Mouse (Mus musculus) midbrain, embryonic 15.5 days (tissue): ENCODE results near the gene Plekhf1. TPM values are rescaled to one million over a fixed set of nuclear protein-coding genes. Genes with fewer than 3 reads are reported as not detected.

Experiments
- ATAC-seq: fragments of 200-750 bp; cut with Nextera tagmentation; replicated peaks from 2 replicates; pipeline ENCODE4 v1.8.0; 2017; ENCODE audit warnings: moderate TSS enrichment
- H3K27ac ChIP-seq: fragments of 300-500 bp; sonication (generic); 2 replicates; pipeline ENCODE4 v1.5.1; 2015; ENCODE audit warnings: mild to moderate bottlenecking, inconsistent platforms
- H3K27me3 ChIP-seq: fragments of 300-500 bp; sonication (generic); replicated peaks from 2 replicates; pipeline ENCODE4 v1.6.1; 2015; ENCODE audit warnings: inconsistent platforms
- H3K36me3 ChIP-seq: fragments of 300-500 bp; sonication (generic); replicated peaks from 2 replicates; pipeline ENCODE4 v1.6.1; 2015; ENCODE audit warnings: inconsistent platforms
- H3K4me1 ChIP-seq: fragments of 300-500 bp; sonication (generic); 2 replicates; pipeline ENCODE4 v1.6.1; 2015; ENCODE audit warnings: inconsistent platforms
- H3K4me2 ChIP-seq: fragments of 300-500 bp; sonication (generic); 2 replicates; pipeline ENCODE4 v1.6.1; 2015; ENCODE audit warnings: inconsistent platforms, mild to moderate bottlenecking, moderate library complexity
- H3K4me3 ChIP-seq: fragments of 300-500 bp; sonication (generic); 2 replicates; pipeline ENCODE4 v1.5.1; 2015; ENCODE audit warnings: mild to moderate bottlenecking, inconsistent platforms
- H3K9ac ChIP-seq: fragments of 300-500 bp; sonication (generic); 2 replicates; pipeline ENCODE4 v1.6.1; 2015; ENCODE audit warnings: mild to moderate bottlenecking, inconsistent platforms
- H3K9me3 ChIP-seq: fragments of 300-500 bp; sonication (generic); 2 replicates; pipeline ENCODE4 v1.6.1; 2016; ENCODE audit warnings: inconsistent platforms
- WGBS: fragments of 180-500 bp; shearing (Covaris S2); methylation state at CpG from one replicate; pipeline ENCODE4 v1.1.7; 2015; ENCODE audit warnings: mixed read lengths; 5-methylcytosine and 5-hydroxymethylcytosine counted together
- polyA plus RNA-seq: library from polyadenylated mRNA; unstranded; fragments of >200 nt; fragmentation: Nextera tagmentation; extraction: Ambion mirVana; gene quantifications from 2 replicates; pipeline ENCODE4 v1.2.1, GENCODE M21; 2015

The Plekhf1 gene
- polyA plus RNA-seq, 1 experiment from 2014 or later: 0.48 TPM

DNA sequence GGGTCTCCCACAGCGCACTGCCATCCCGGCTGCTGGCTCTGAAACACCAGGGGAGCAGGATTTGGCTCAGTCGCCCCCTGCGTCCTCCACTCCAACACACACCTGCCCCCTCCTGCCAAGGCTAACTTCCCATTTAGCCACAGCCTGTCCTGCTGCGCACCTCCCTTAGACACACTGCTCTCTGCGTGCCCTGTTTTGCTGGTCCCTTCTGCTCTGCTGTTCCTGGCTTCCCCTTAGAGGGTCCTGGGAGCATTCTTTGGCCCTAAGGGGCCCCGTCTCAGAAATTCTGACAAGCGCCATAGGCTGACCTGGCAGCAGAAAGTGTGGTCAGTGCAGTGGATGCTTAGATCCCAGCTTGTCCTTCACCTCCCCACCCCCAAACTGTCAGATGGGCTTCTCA, 36.7 kb downstream of the Plekhf1 start:
- H3K27ac ChIP-seq: no peak overlapping the region
- H3K4me3 ChIP-seq: no peak overlapping the region
- H3K36me3 ChIP-seq: no peaks in the 10 kb centered on the region
- H3K4me1 ChIP-seq: no peaks in the 10 kb centered on the region
- no peak overlapping the region for H3K9ac ChIP-seq
- H3K9me3 ChIP-seq: no peaks in the 10 kb centered on the region
- 57% methylated on average over 8 of the region's 8 CpGs for WGBS
- no peak for ATAC-seq
- H3K4me2 ChIP-seq: no peak overlapping the region
- no peaks in the 10 kb centered on the region for H3K27me3 ChIP-seq

DNA sequence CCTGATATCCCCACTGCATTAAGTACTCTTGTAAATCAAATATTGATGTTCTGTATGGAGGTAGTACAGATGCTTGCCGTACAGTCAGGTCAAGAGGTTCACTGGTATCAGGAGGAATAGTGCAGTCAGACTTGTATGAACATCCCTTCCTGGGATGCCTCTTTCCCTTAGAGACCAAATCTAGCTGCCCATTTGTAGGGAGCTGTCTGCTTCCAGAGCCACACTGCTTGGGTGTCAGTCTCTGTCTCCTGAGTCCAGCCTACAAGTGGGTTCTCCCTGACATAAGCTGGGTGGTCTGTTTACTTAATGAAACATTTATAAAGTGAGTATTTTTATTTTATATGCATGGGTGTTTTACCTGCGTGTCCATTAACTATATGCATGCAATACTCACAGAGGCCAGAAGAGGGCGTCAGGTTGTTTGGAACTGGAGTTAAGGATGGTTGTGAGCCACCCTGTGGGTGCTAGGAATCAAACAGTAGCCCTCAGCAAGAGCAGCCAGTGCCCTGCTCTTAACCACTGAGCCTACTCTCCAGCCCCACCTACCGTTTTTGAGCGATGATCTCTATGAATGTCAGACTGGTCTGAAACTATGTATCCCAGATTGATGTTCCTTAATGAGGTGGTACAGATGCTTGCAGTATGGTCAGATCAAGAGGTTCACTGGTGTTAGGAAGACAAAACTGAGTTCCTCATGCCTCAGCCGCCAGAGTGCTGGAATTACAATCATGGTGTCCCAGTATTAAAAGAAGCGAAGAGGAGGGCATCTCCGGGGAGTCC, 37.6 kb downstream of the Plekhf1 start:
- ATAC-seq: no peak
- Histone ChIP-seq H3K36me3 (no peaks in the 10 kb centered on the region), H3K9ac (no peak overlapping the region)

DNA sequence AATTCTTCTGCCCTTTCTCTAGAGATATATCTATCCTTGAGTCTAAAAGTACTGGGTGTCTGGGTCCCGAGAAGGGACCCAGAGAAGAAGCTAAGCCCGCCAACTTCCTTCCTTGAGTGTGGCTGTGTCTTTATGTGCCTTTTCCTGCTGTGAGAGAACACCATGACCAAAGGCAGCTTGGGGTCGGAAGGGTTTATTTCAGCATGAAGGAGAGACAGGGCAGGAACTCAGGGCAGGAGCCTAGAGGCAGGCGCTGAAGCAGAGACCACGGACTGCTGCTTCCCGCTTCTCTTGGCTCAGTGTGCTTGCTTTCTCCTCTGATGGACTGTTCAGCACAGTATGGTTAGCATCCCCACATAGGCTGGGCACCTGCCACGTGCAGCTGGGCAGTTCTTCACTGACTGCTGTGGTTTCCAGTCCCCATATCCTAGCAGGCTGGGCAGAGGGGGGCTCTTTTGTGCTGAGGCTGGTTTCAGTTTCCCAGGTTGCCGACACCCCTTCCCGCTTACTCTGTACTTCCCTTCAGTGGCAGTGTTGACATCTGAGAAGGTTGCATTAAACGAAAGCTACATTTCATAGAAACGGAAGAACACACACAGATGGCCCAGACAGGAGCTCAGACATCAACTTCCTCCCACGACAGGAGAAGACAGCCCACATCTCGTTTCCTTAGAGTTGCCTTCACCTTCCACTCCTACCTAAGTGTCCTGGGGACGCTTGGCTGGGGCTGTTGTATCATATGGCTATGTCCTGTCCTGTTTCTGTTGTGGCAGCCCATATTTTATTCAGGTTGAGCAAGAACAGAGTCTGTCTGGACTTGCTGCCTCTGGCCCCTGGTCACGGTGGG, 38.5 kb downstream of the Plekhf1 start:
- no peak overlapping the region for H3K4me3 ChIP-seq
- no peaks in the 10 kb centered on the region for H3K9me3 ChIP-seq
- H3K4me1 ChIP-seq: peaks cover 4% of the 10 kb centered on the region; the same call in 1 of the 2 replicates
- H3K27ac ChIP-seq: no peak overlapping the region
- 85% methylated on average over 15 of the region's 15 CpGs for WGBS
- no peak overlapping the region for H3K9ac ChIP-seq
- no peaks in the 10 kb centered on the region for H3K36me3 ChIP-seq
- H3K27me3 ChIP-seq: no peaks in the 10 kb centered on the region
- H3K4me2 ChIP-seq: no peak overlapping the region
- ATAC-seq: no peak

More for the DNA sequence above, 37.6 kb downstream of the Plekhf1 start:
- H3K27me3 ChIP-seq: no peaks in the 10 kb centered on the region
- H3K4me2 ChIP-seq: no peak overlapping the region
- 88% methylated on average over 8 of the region's 8 CpGs for WGBS
- no peak overlapping the region for H3K4me3 ChIP-seq
- H3K4me1 ChIP-seq: no peaks in the 10 kb centered on the region
- H3K9me3 ChIP-seq: no peaks in the 10 kb centered on the region
- no peak overlapping the region for H3K27ac ChIP-seq

DNA sequence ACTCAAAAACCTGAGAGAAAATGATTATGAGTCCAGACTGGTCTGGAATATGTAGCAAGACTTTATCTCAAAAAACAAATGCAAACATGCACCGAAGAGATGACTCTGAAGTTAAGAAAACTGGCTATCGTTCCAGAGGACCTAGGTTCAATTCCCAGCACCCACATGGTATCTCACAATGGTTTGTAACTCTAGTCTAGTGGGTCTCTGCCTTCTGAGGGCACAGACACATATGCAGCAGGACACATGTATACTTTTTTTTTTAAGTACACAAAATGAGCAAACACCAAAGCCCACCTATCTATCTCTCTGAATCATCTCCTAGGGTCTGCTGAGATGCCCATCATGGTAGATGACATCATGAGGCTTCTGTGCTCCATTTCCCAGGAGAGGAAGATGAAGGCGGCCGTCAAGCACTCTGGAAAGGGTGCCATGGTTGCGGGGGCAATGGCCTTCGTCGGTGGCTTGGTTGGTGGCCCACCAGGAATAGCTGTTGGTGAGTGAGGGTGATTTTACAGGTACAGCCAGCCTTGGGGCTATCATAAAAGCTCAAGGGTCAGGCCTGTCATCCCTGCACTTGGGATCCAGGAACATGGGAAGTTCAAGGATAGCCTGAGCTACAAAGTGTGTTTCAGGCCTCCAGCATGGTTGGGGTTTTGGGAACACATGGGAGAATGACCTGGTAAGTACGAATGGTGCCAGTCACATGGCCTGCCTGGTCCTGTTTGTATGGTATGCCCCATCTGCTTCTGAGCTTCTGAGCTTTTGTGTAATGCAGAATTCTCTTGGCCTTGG, 39.3 kb downstream of the Plekhf1 start:
- Histone ChIP-seq H3K4me3 (no peak overlapping the region), H3K27ac (no peak overlapping the region), H3K9me3 (no peaks in the 10 kb centered on the region), H3K9ac (no peak overlapping the region), H3K4me2 (no peak overlapping the region), H3K27me3 (no peaks in the 10 kb centered on the region), H3K4me1 (peaks cover 8% of the 10 kb centered on the region; the same call in 1 of the 2 replicates), H3K36me3 (no peaks in the 10 kb centered on the region)
- ATAC-seq: no peak
- WGBS: 91% methylated on average over 8 of the region's 8 CpGs

DNA sequence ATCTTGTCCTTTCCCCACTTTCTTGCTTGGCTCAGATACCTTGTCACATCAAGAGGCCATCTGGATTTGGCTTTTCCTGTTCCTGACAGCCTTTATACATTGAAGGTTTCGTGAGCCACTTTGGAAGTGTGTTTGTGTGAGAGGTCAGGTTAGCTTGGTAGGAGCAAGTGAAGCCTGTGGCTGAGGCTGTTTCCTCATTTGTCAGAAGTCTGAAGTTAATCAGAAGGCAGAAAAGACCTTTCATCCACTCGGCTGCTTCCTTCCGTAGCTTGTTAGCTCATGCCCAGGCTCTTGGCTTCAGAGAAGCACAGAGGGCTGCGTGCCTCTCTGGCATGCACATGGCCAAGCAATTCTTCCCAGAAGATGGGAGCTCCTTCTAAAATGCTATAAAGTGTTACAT, 40.0 kb downstream of the Plekhf1 start:
- 79% methylated on average over 4 of the region's 4 CpGs for WGBS
- Histone ChIP-seq H3K27me3 (no peaks in the 10 kb centered on the region), H3K4me1 (peaks cover 14% of the 10 kb centered on the region), H3K4me2 (no peak overlapping the region), H3K9ac (no peak overlapping the region), H3K27ac (no peak overlapping the region), H3K9me3 (no peaks in the 10 kb centered on the region), H3K4me3 (no peak overlapping the region), H3K36me3 (no peaks in the 10 kb centered on the region)
- ATAC-seq: no peak

GRCm38 (mm10) chr7:38186861-38187260, 41.0 kb downstream of the Plekhf1 start:
- H3K27me3 ChIP-seq: no peaks in the 10 kb centered on the region
- no peak overlapping the region for H3K9ac ChIP-seq
- no peak overlapping the region for H3K4me3 ChIP-seq
- no peaks in the 10 kb centered on the region for H3K9me3 ChIP-seq
- H3K4me2 ChIP-seq: no peak overlapping the region
- H3K27ac ChIP-seq: no peak overlapping the region
- no peak for ATAC-seq
- no peaks in the 10 kb centered on the region for H3K36me3 ChIP-seq
- WGBS: 85% methylated on average over 4 of the region's 4 CpGs
- H3K4me1 ChIP-seq: peaks cover 17% of the 10 kb centered on the region

GRCm38 (mm10) chr7:38184786-38185185, 43.0 kb downstream of the Plekhf1 start:
- Histone ChIP-seq H3K36me3 (no peaks in the 10 kb centered on the region), H3K9ac (no peak overlapping the region), H3K27me3 (no peaks in the 10 kb centered on the region), H3K4me3 (no peak overlapping the region), H3K27ac (no peak overlapping the region), H3K4me1 (peaks cover 17% of the 10 kb centered on the region), H3K9me3 (no peaks in the 10 kb centered on the region), H3K4me2 (0 out of 2 replicates have a peak overlapping the region, but pooled peaks have one; percentile 86)
- WGBS: 85% methylated on average over 6 of the region's 6 CpGs
- ATAC-seq: no peak

- WGBS: 69% methylated on average over 1 of the region's 1 CpGs
- H3K9ac ChIP-seq: 0 out of 2 replicates have a peak overlapping the region, but pooled peaks have one; percentile 70
- no peak; the same call in 1 of the 2 replicates for ATAC-seq
- H3K4me2 ChIP-seq: peak overlapping the region; percentile 86
- no peaks in the 10 kb centered on the region for H3K27me3 ChIP-seq
- H3K4me3 ChIP-seq: peak overlapping the region; percentile 53
- H3K36me3 ChIP-seq: no peaks in the 10 kb centered on the region
- peaks cover 17% of the 10 kb centered on the region for H3K4me1 ChIP-seq
- no peak overlapping the region; the same call in 1 of the 2 replicates for H3K27ac ChIP-seq
- no peaks in the 10 kb centered on the region for H3K9me3 ChIP-seq
These were observed 43.4 kb downstream of the Plekhf1 start for GRCm38 (mm10) chr7:38184418-38184745.

GRCm38 (mm10) chr7:38183709-38184417, 44.0 kb downstream of the Plekhf1 start:
- no peaks in the 10 kb centered on the region for H3K36me3 ChIP-seq
- peak overlapping the region; percentile 89 for H3K27ac ChIP-seq
- H3K9ac ChIP-seq: peak overlapping the region; percentile 70
- WGBS: 3% methylated on average over 36 of the region's 36 CpGs
- peak overlapping the region; percentile 53 for H3K4me3 ChIP-seq
- H3K4me1 ChIP-seq: peaks cover 17% of the 10 kb centered on the region
- peak; percentile 94 for ATAC-seq
- no peaks in the 10 kb centered on the region for H3K27me3 ChIP-seq
- H3K4me2 ChIP-seq: peak overlapping the region; percentile 86
- H3K9me3 ChIP-seq: no peaks in the 10 kb centered on the region

GRCm38 (mm10) chr7:38182962-38183687, 44.7 kb downstream of the Plekhf1 start, which contains the start of gene 1600014C10Rik:
Gene 1600014C10Rik (plus strand): TSS chr7:38183217.
- peaks cover 17% of the 10 kb centered on the region for H3K4me1 ChIP-seq
- peak within 1 kb of the TSS; percentile 86 for H3K4me2 ChIP-seq
- peak within 1 kb of the TSS; percentile 70 for H3K9ac ChIP-seq
- no peaks in the 10 kb centered on the region for H3K9me3 ChIP-seq
- no peaks in the 10 kb centered on the region for H3K27me3 ChIP-seq
- no peaks in the 10 kb centered on the region for H3K36me3 ChIP-seq
- peak within 1 kb of the TSS; percentile 89 for H3K27ac ChIP-seq
- peak within 1 kb of the TSS; percentile 53 for H3K4me3 ChIP-seq
- 3% methylated on average over 28 of the region's 28 CpGs for WGBS
- peak; percentile 56 for ATAC-seq

GRCm38 (mm10) chr7:38182596-38182961, 45.2 kb downstream of the Plekhf1 start:
- under 1% methylated on average over 11 of the region's 11 CpGs for WGBS
- H3K9ac ChIP-seq: no peak overlapping the region

More at GRCm38 (mm10) chr7:38182596-38182961, 45.2 kb downstream of the Plekhf1 start:
- H3K36me3 ChIP-seq: no peaks in the 10 kb centered on the region
- ATAC-seq: no peak
- H3K4me2 ChIP-seq: peak overlapping the region; percentile 86
- H3K4me1 ChIP-seq: peaks cover 17% of the 10 kb centered on the region
- H3K27ac ChIP-seq: no peak overlapping the region
- H3K4me3 ChIP-seq: peak overlapping the region; percentile 53; the same call in 1 of the 2 replicates
- no peaks in the 10 kb centered on the region for H3K27me3 ChIP-seq
- no peaks in the 10 kb centered on the region for H3K9me3 ChIP-seq
